Mouse (Mus musculus) hindbrain, postnatal 0 days (tissue): ENCODE results near the gene Tuba1b. TPM values are rescaled to one million over a fixed set of nuclear protein-coding genes. Genes with fewer than 3 reads are reported as not detected.
A peak's percentile ranks its signal among the peaks of the same experiment; 100 is the strongest.

Source experiments
- ATAC-seq: fragments of 200-750 bp; cut with Nextera tagmentation; 2 replicates; pipeline ENCODE4 v1.8.0; 2017; ENCODE audit warnings: mild to moderate bottlenecking, moderate TSS enrichment, moderate library complexity
- DNase-seq: peaks from one replicate; pipeline ENCODE4 v3.0.0-alpha.2; 2015; ENCODE audit warnings: low spot score
- H3K27ac ChIP-seq: fragments of 300-500 bp; sonication (generic); 2 replicates; pipeline ENCODE4 v1.5.1; 2014; ENCODE audit warnings: mild to moderate bottlenecking
- H3K27me3 ChIP-seq: fragments of 300-500 bp; sonication (generic); 2 replicates; pipeline ENCODE4 v1.6.1; 2014; ENCODE audit warnings: low read length, mixed read lengths; ENCODE audit not compliant: insufficient read depth
- H3K36me3 ChIP-seq: fragments of 300-500 bp; sonication (generic); 2 replicates; pipeline ENCODE4 v1.6.1; 2014; ENCODE audit warnings: low read length, mixed read lengths; ENCODE audit not compliant: insufficient read depth
- H3K4me1 ChIP-seq: fragments of 300-500 bp; sonication (generic); 2 replicates; pipeline ENCODE4 v1.6.1; 2014; ENCODE audit warnings: antibody characterized with exemption, low read length, mixed read lengths; ENCODE audit not compliant: insufficient read depth
- H3K4me2 ChIP-seq: fragments of 300-500 bp; sonication (generic); 2 replicates; pipeline ENCODE4 v1.6.1; 2014; ENCODE audit warnings: low read depth, mild to moderate bottlenecking, low read length, moderate library complexity, mixed read lengths
- H3K4me3 ChIP-seq: fragments of 300-500 bp; sonication (generic); 2 replicates; pipeline ENCODE4 v1.5.1; 2014; ENCODE audit warnings: low read length
- H3K9ac ChIP-seq: fragments of 300-500 bp; sonication (generic); replicated peaks from 2 replicates; pipeline ENCODE4 v1.6.1; 2014; ENCODE audit warnings: mild to moderate bottlenecking, low read length, moderate library complexity, mixed read lengths
- H3K9me3 ChIP-seq: fragments of 300-500 bp; sonication (generic); 2 replicates; pipeline ENCODE4 v1.6.1; 2016; ENCODE audit warnings: low read length, mixed read lengths
- CTCF ChIP-seq: IDR thresholded peaks from 2 replicates; pipeline ENCODE4 v1.5.1; 2016; ENCODE audit warnings: antibody characterized with exemption, control low read depth, low read depth
- WGBS: fragments of 180-500 bp; shearing (Covaris S2); extraction: QIAGEN DNeasy Blood & Tissue Kit; methylation state at CpG from one replicate; pipeline ENCODE4 v1.1.7; 2014; 5-methylcytosine and 5-hydroxymethylcytosine counted together
- polyA plus RNA-seq: library from polyadenylated mRNA; unstranded; fragments of >200 nt; fragmentation: Nextera tagmentation; extraction: Ambion mirVana; gene quantifications from 2 replicates; pipeline ENCODE4 v1.2.1, GENCODE M21; 2015
- total RNA-seq: library from RNA; depleted of rRNA; stranded (reverse); fragments of >200 nt; gene quantifications from 2 replicates; pipeline ENCODE4 v1.2.3, GENCODE M21; 2014; rRNA removed

The Tuba1b gene
- total RNA-seq = 3,512 and 3,813 TPM in 2 replicates
- 1,613 and 1,711 TPM in 2 replicates for polyA plus RNA-seq

GRCm38 (mm10) chr15:98934217-98934839 is at the start of gene Tuba1b:
TSS of gene Tuba1b (minus strand) at chr15:98934565.
- peak; percentile 95 for ATAC-seq
- Histone ChIP-seq H3K27ac (peak within 1 kb of the TSS; percentile 98), H3K27me3 (no peaks in the 10 kb centered on the region), H3K4me1 (peaks cover 9% of the 10 kb centered on the region), H3K9ac (peak within 1 kb of the TSS; percentile 79), H3K4me3 (peak within 1 kb of the TSS; percentile 66), H3K4me2 (peak within 1 kb of the TSS; percentile 89), H3K36me3 (peaks cover 10% of the 10 kb centered on the region; the same call in 1 of the 2 replicates), H3K9me3 (no peaks in the 10 kb centered on the region)
- peak; percentile 26; the same call in 1 of the 2 replicates for TF ChIP-seq CTCF
- DNase-seq = peak; percentile 98
- under 1% methylated on average over 51 of the region's 58 CpGs for WGBS

GRCm38 (mm10) chr15:98983431-98984081 is 49.2 kb upstream of the Tuba1b start:
- H3K9ac ChIP-seq = peak overlapping the region; percentile 81
- H3K27me3 ChIP-seq = no peaks in the 10 kb centered on the region
- no peaks in the 10 kb centered on the region for H3K36me3 ChIP-seq
- ATAC-seq (peak; percentile 87), DNase-seq (peak; percentile 92)
- peak overlapping the region; percentile 99 for H3K27ac ChIP-seq
- peak overlapping the region; percentile 44 for H3K4me3 ChIP-seq
- no peaks in the 10 kb centered on the region for H3K9me3 ChIP-seq
- no peak for TF ChIP-seq CTCF
- peak overlapping the region; percentile 81 for H3K4me2 ChIP-seq
- H3K4me1 ChIP-seq = peaks cover 22% of the 10 kb centered on the region
- WGBS = 10% methylated on average over 16 of the region's 16 CpGs

- H3K27ac ChIP-seq = peak overlapping the region; percentile 99
- no peaks in the 10 kb centered on the region for H3K36me3 ChIP-seq
- no peak overlapping the region for H3K9ac ChIP-seq
- H3K4me3 ChIP-seq = no peak overlapping the region
- DNase-seq (no peak), ATAC-seq (no peak)
- H3K4me2 ChIP-seq = no peak overlapping the region
- peaks cover 27% of the 10 kb centered on the region for H3K4me1 ChIP-seq
- 44% methylated on average over 6 of the region's 6 CpGs for WGBS
- no peak for TF ChIP-seq CTCF
- H3K27me3 ChIP-seq = no peaks in the 10 kb centered on the region
- no peaks in the 10 kb centered on the region for H3K9me3 ChIP-seq
Observed at GRCm38 (mm10) chr15:98982100-98982499, 47.7 kb upstream of the Tuba1b start.

- Histone ChIP-seq H3K9me3 (no peaks in the 10 kb centered on the region), H3K4me3 (no peak overlapping the region), H3K4me1 (peaks cover 34% of the 10 kb centered on the region), H3K9ac (no peak overlapping the region), H3K27me3 (no peaks in the 10 kb centered on the region), H3K36me3 (no peaks in the 10 kb centered on the region), H3K4me2 (no peak overlapping the region), H3K27ac (peak overlapping the region; percentile 17; the same call in 1 of the 2 replicates)
- no peak for DNase-seq
- WGBS = 55% methylated on average over 7 of the region's 7 CpGs
- TF ChIP-seq CTCF = no peak
- no peak for ATAC-seq
Observed at GRCm38 (mm10) chr15:98980012-98980614, 45.7 kb upstream of the Tuba1b start.

- 22% methylated on average over 20 of the region's 20 CpGs for WGBS
- H3K27ac ChIP-seq = peak overlapping the region; percentile 92
- no peaks in the 10 kb centered on the region for H3K9me3 ChIP-seq
- ATAC-seq (no peak), DNase-seq (peak; percentile 39)
- no peaks in the 10 kb centered on the region for H3K36me3 ChIP-seq
- peak overlapping the region; percentile 16; the same call in 1 of the 2 replicates for H3K4me3 ChIP-seq
- no peaks in the 10 kb centered on the region for H3K27me3 ChIP-seq
- H3K4me2 ChIP-seq = peak overlapping the region; percentile 48
- H3K9ac ChIP-seq = peak overlapping the region; percentile 42; the same call in 1 of the 2 replicates
- peaks cover 34% of the 10 kb centered on the region for H3K4me1 ChIP-seq
- no peak for TF ChIP-seq CTCF
Observed at GRCm38 (mm10) chr15:98978409-98979172, 44.2 kb upstream of the Tuba1b start.

GRCm38 (mm10) chr15:98977759-98978408 is 43.5 kb upstream of the Tuba1b start:
- DNase-seq (peak; percentile 95), ATAC-seq (peak; percentile 84)
- TF ChIP-seq CTCF = no peak
- Histone ChIP-seq H3K9me3 (no peaks in the 10 kb centered on the region), H3K36me3 (no peaks in the 10 kb centered on the region), H3K27me3 (no peaks in the 10 kb centered on the region), H3K4me2 (peak overlapping the region; percentile 48), H3K4me3 (peak overlapping the region; percentile 16), H3K27ac (peak overlapping the region; percentile 92), H3K9ac (peak overlapping the region; percentile 42), H3K4me1 (peaks cover 32% of the 10 kb centered on the region)
- WGBS = 11% methylated on average over 14 of the region's 14 CpGs
